ENCODE assay signal across 26 mouse cellular contexts in genomic region chr16:63719235-63719634, GRCm38 (mm10).
"Had no signal": no experiment of that assay in that cellular context is flagged by ENCODE, and none has a peak within 500 bp of the region (broad histone marks: within the 10 kb centered on the region; RNA-seq: fewer than 3 reads in every experiment).

No protein-coding gene starts in this region.

- H3K4me2 ChIP-seq: heart, embryonic 12.5 days; hindbrain, embryonic 14.5 days; intestine, embryonic 15.5 days; limb, embryonic 12.5 days; liver, embryonic 11.5 days; liver, embryonic 13.5 days; liver, embryonic 15.5 days had no signal

- H3K4me1 ChIP-seq: heart, embryonic 10.5 days; heart, embryonic 12.5 days; intestine, embryonic 15.5 days; limb, embryonic 10.5 days; limb, embryonic 12.5 days; liver, embryonic 13.5 days; liver, embryonic 15.5 days had no signal

- H3K27ac ChIP-seq: heart, embryonic 10.5 days; hindbrain, embryonic 14.5 days; intestine, embryonic 15.5 days; layer of hippocampus, adult 2 months; left cerebral cortex, adult 2 months; limb, embryonic 10.5 days; limb, embryonic 12.5 days; liver, embryonic 13.5 days; liver, embryonic 15.5 days had no signal

- H3K27me3 ChIP-seq: heart, embryonic 12.5 days; intestine, embryonic 15.5 days; liver, embryonic 13.5 days; liver, embryonic 15.5 days had no signal

- H3K9ac ChIP-seq: heart, embryonic 12.5 days; hindbrain, embryonic 14.5 days; intestine, embryonic 15.5 days; limb, embryonic 12.5 days; liver, embryonic 13.5 days; liver, embryonic 15.5 days; liver, postnatal 0 days had no signal

- ATAC-seq: hindbrain, embryonic 16.5 days; inflammation-experienced regulatory T-cells, adult 6 months; intestine, embryonic 15.5 days; intestine, postnatal 0 days; liver, postnatal 0 days had no signal

- H3K4me3 ChIP-seq: heart, embryonic 10.5 days; heart, embryonic 12.5 days; intestine, embryonic 15.5 days; layer of hippocampus, adult 2 months; left cerebral cortex, adult 2 months; limb, embryonic 10.5 days; limb, embryonic 12.5 days; liver, embryonic 13.5 days; liver, embryonic 15.5 days had no signal

- DNase-seq: gastrocnemius, postnatal 14 days; gastrocnemius, postnatal 36 days; heart, adult 11 months; heart, postnatal 10 days; heart, postnatal 4 days; kidney, adult 18-20 months; kidney, adult 8-10 months; kidney, postnatal 10 days; kidney, postnatal 25 days; kidney, postnatal 4 days; liver; liver, embryonic 13.5 days; liver, postnatal 0 days had no signal

- H3K36me3 ChIP-seq: heart, embryonic 10.5 days; heart, embryonic 12.5 days; intestine, embryonic 15.5 days; limb, embryonic 10.5 days; limb, embryonic 12.5 days; liver, embryonic 13.5 days; liver, embryonic 15.5 days had no signal

- H3K9me3 ChIP-seq: heart, embryonic 10.5 days; heart, embryonic 12.5 days; intestine, embryonic 15.5 days; limb, embryonic 10.5 days; limb, embryonic 12.5 days; liver, embryonic 13.5 days; liver, embryonic 15.5 days had no signal
